Mouse (Mus musculus): ENCODE measurements around the gene Dst.

Dst gene

DNA sequence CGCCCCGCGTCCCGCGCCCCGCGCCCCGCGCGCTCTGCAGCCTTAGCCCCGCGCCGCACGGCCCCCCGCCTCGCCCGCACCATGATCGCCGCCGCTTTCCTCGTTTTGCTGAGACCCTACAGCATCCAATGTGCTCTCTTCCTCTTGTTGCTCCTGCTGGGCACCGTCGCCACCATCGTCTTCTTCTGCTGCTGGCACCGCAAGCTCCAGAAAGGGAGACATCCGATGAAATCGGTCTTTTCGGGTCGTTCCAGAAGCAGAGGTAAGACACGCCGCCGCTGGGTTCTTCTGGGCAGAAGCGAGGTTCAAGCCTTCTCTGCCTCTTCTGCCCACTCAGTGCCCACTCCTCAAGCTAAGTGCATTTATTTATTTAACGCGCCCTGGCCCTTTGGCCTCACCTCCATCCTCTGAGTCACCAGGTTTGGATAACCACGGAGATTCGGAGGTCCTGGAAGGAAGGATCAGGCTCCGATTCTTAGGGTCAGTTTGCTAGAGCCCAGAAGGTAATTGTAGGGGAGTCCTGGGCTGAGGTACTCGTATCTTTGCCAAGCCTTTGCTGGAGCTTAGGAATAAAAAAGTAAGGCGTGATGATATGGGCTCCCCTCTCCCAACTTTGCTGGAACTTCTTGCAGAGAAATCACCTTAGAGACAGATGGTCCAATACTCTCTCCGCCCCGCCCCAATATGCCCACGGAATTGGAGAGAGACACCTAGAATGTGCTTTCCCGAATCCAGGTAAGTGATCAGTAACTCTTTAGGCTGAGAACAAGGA, at the start of gene Dst:
Gene Dst, plus strand, starts transcription at position 35 of the 772 bp plus-strand sequence.
- DNase-seq (ENCODE audit: low spot score) = no peak

GRCm38 (mm10) chr1:33869031-33869430, 39.0 kb upstream of the Dst start:
- DNase-seq (ENCODE audit: low spot score) = no peak

DNA sequence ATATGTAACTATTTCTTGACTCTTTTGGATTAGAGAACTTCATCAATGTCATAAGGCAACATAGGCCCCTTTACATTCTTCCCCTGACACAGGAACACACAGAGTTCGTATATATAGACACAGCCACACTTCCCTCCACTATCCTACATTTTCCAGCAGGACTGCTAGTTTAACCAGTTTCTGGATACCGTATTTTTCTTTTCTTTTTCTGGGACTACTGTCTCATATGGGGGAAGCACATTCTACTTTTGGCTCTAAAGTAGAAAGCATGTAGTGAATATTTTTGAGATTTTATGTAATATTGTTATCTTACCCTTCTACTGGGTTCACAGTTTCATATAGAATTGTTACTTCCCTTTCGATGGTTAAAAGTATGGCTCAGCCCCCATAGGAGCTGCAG, 38.6 kb upstream of the Dst start:
- no peak for DNase-seq (ENCODE audit: low spot score)

DNA sequence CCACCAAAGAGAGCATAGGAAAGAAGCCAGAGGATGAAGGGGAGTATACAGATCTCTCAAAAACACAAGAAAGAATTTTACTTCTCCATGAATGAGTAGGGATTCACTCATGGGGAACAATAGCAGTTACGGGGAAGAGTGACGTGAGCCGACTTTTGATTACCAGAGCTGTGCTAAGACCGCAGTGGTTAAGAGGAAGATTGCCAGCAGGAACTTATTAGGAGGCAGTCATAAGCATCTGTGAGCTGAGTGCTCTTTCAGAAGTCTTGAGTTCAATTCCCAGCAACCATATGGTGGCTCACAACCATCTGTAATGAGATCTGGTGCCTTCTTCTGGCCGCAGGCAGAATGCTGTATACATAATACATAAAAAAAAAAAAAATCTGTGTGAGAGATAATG, 34.5 kb upstream of the Dst start:
- DNase-seq (ENCODE audit: low spot score) = no peak

DNA sequence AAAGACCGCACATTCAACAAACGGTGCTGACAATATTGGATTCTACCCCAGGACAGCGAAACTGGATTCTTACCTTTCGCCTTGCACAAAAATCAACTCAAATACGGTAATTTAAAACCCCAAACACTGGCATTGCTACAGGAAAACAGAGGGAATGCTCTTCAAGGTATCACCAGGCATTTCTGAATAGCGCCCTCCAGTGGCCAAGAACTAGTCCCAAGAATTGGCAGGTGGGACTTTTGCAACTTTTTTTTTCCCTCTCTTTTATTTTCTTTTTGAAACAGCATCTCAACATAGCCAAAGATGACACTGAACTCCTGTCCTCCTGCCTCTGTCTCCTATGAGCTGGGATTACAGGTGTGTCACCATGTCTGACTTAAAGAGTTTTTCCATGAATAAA, 32.3 kb upstream of the Dst start:
- no peak for DNase-seq (ENCODE audit: low spot score)

DNA sequence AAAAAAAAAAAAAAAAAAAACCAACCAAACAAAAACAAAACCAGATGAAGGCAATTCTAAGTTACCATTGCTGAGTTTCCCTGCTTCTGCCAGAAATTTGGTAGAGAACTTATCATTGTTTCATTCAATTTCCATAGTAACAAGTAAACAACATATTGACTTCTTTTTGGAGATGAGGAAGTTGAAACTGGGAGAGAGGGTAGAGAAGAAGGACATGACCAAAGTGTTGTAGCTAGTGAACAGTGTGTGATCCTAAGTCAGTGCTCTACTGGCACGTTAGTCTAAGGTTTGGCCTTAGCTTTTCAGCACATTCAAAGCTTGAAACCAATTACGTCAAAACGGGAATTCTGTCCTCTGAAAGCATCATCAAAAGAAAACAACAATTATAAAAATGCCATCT, 31.6 kb upstream of the Dst start:
- DNase-seq (ENCODE audit: low spot score) = no peak

DNA sequence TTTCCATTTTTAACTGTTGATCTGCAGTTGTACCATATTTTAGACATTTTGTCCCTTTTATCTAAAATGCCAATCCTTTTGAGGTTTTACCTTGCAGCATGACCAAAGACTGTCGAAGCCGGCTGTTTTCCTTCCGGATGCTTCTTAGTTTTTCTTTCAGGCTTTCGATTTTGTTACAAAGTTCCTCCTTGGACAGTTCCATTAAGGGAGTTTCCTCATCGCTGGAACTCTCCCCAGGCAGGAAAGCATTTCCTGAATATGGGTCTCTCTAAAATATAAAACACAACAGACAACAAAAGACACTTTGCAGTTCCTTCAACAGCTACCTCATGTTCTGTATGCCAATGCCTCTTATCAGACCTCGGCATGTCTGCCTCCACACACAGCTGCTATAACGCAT, 29.9 kb upstream of the Dst start:
- no peak for DNase-seq (ENCODE audit: low spot score)

- no peak for DNase-seq (ENCODE audit: low spot score)
These were observed 24.8 kb upstream of the Dst start for GRCm38 (mm10) chr1:33883102-33883839.

GRCm38 (mm10) chr1:33892784-33893183, 15.2 kb upstream of the Dst start:
- no peak for DNase-seq (ENCODE audit: low spot score)

GRCm38 (mm10) chr1:33896116-33896515, 11.9 kb upstream of the Dst start:
- no peak for DNase-seq (ENCODE audit: low spot score)

GRCm38 (mm10) chr1:33896666-33897065, 11.4 kb upstream of the Dst start:
- DNase-seq (ENCODE audit: low spot score) = no peak

DNA sequence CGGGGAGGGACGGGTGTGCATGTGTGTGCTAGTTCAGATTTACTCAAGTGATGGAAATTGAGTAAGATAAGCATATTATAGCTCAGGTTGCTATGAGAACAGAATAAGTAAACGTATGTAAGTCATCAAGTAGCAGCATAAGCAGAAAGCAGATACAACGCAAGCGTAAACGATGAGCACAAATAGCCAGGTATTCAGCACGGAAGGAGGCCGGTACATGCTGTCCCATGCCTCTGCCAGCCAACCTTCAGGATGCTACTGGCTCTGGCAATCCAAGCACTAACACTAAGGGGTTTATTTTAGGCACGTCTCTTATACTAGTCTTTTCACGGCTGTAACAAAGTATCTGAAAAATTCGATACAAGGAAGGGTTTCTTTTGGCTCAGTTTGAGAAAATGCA, 10.6 kb upstream of the Dst start:
- DNase-seq (ENCODE audit: low spot score) = no peak

DNA sequence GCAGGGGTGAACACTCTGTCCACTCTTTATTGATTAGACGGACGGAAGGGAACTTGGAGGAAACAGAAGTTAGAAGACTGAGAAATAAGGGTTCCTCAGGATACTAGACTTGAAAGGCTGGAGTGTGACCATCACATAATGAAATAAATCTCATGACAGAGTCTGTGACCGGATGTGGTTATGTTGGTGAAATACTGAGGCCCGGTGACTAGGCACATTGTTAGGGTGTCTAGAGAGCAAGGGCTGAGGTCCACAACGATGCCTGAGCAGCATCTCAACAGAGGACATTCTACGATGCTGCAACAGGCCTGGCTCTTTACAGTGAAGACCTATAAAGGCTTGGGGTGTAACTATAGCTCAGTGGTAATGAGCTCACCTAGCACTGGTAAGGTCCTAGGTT, 9.7 kb upstream of the Dst start:
- DNase-seq (ENCODE audit: low spot score) = no peak

GRCm38 (mm10) chr1:33900175-33900574, 7.8 kb upstream of the Dst start:
- no peak for DNase-seq (ENCODE audit: low spot score)

GRCm38 (mm10) chr1:33903587-33903986, 4.4 kb upstream of the Dst start:
- DNase-seq (ENCODE audit: low spot score) = no peak

GRCm38 (mm10) chr1:33906216-33906615, 1.8 kb upstream of the Dst start:
- no peak for DNase-seq (ENCODE audit: low spot score)

- DNase-seq (ENCODE audit: low spot score) = no peak
These were observed 1.1 kb upstream of the Dst start for GRCm38 (mm10) chr1:33906927-33907326.

DNA sequence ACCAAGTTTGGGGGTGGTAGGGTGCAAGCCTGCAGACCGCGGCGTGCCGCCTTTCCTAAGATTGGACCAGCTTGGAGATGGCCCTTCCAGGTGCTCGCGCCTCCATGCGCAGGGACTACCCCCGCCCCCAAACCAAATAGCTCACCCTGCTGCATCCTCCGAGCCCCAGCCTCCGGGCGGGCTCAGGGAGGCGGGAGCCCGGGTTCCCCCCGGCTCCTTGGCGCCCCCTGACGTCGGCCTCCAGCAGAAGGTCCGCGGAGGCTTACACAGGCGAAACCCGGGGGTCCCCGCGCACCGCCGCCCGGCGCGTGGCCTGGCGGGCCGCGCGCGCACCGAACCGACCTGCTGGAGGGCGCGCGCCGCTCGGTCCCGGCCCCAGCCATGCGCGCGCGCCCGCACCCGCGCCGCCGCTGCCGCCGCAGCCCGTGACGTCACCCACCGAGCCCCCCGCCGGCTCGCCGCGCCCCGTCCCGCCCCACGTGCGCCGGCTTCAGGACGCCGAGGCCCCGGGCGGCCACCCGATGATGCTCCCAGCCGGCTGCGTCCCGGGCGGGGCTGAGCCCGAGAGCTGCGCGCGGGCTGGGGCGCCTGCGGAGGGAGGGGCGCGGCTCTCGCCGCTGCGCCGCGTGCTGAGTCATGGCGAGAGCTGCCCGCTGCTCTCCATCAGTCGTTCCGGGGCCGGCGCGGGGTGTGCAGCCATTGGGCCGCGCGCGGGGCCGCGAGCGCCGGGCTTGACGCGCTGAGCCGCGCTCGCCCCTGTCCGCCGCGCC, 419 bp upstream of the Dst start, which contains the start of gene Bend6:
Gene Bend6, minus strand, starts transcription at position 396 of the 770 bp plus-strand sequence.
- peak; percentile 63 for DNase-seq (ENCODE audit: low spot score)

- no peak for DNase-seq (ENCODE audit: low spot score)
These were observed 3.6 kb downstream of the Dst start for GRCm38 (mm10) chr1:33911589-33911988.

GRCm38 (mm10) chr1:33916554-33916953, 8.5 kb downstream of the Dst start:
- no peak for DNase-seq (ENCODE audit: low spot score)

DNA sequence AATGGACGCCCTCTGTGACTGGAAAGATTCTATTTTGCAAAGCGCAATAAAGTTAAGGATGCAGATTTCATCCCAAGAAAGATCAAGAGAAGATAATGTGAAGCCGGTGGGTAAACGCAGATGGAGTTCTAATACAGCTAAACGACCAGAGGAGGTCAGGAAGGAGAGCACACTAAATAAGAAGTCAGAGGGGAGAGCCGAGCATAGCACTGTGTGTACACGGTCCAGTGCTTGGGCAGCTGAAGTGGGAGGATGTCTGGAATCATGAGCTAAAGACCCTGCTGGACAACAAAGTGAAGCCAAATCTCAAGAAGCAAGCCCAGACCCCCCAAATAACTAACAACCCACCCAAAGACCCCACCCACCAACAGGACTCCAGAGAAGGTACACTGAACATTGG, 14.9 kb downstream of the Dst start:
- DNase-seq (ENCODE audit: low spot score) = no peak

- no peak for DNase-seq (ENCODE audit: low spot score)
These were observed 17.3 kb downstream of the Dst start for GRCm38 (mm10) chr1:33925283-33925682.

GRCm38 (mm10) chr1:33927466-33927865, 19.4 kb downstream of the Dst start:
- no peak for DNase-seq (ENCODE audit: low spot score)
